Mouse (Mus musculus) R1 (cell line): ENCODE results near the gene Nod1.

Experiments used
- DNase-seq: peaks from one replicate; pipeline ENCODE4 v3.0.0-alpha.2; 2018; ENCODE audit warnings: low read depth, low spot score

Gene Nod1

GRCm38 (mm10) chr6:54979426-54979825 is 7.0 kb upstream of the Nod1 start:
- no peak for DNase-seq

GRCm38 (mm10) chr6:54975616-54976015 is 3.2 kb upstream of the Nod1 start:
- no peak for DNase-seq

GRCm38 (mm10) chr6:54974501-54974900 is 2.1 kb upstream of the Nod1 start:
- peak; percentile 29 for DNase-seq

- DNase-seq, result no peak
These were observed 458 bp upstream of the Nod1 start for GRCm38 (mm10) chr6:54972929-54973211.

GRCm38 (mm10) chr6:54971731-54972110 is 691 bp downstream of the Nod1 start:
- DNase-seq, result no peak

- no peak for DNase-seq
These were observed 1.9 kb downstream of the Nod1 start for GRCm38 (mm10) chr6:54970506-54970905.

- DNase-seq, result no peak
These were observed 2.6 kb downstream of the Nod1 start for GRCm38 (mm10) chr6:54969801-54970200.

- peak; percentile 40 for DNase-seq
These were observed 4.8 kb downstream of the Nod1 start for GRCm38 (mm10) chr6:54967591-54967990.

- DNase-seq, result no peak
These were observed 7.2 kb downstream of the Nod1 start for GRCm38 (mm10) chr6:54965234-54965633.

GRCm38 (mm10) chr6:54964755-54965154 is 7.7 kb downstream of the Nod1 start:
- peak; percentile 67 for DNase-seq

- DNase-seq, result no peak
These were observed 8.8 kb downstream of the Nod1 start for GRCm38 (mm10) chr6:54963599-54963998.

- DNase-seq, result no peak
These were observed 14.8 kb downstream of the Nod1 start for GRCm38 (mm10) chr6:54957655-54958054.

- no peak for DNase-seq
These were observed 16.0 kb downstream of the Nod1 start for GRCm38 (mm10) chr6:54956425-54956824.

GRCm38 (mm10) chr6:54955949-54956348 is 16.5 kb downstream of the Nod1 start:
- no peak for DNase-seq

- DNase-seq, result no peak
These were observed 17.6 kb downstream of the Nod1 start for GRCm38 (mm10) chr6:54954659-54955414.

- DNase-seq, result peak; percentile 95
These were observed 19.0 kb downstream of the Nod1 start for GRCm38 (mm10) chr6:54953399-54953798.

- no peak for DNase-seq
These were observed 19.9 kb downstream of the Nod1 start for GRCm38 (mm10) chr6:54952542-54952941.

- no peak for DNase-seq
These were observed 23.7 kb downstream of the Nod1 start for GRCm38 (mm10) chr6:54948682-54949081.

- no peak for DNase-seq
These were observed 26.0 kb downstream of the Nod1 start for GRCm38 (mm10) chr6:54946241-54946953.

- DNase-seq, result peak; percentile 21
These were observed 27.9 kb downstream of the Nod1 start for GRCm38 (mm10) chr6:54944551-54944950.

- peak; percentile 32 for DNase-seq
These were observed 28.7 kb downstream of the Nod1 start for GRCm38 (mm10) chr6:54943753-54944152.

- peak; percentile 39 for DNase-seq
These were observed 29.1 kb downstream of the Nod1 start for GRCm38 (mm10) chr6:54943292-54943691.

- no peak for DNase-seq
These were observed 31.3 kb downstream of the Nod1 start for GRCm38 (mm10) chr6:54941149-54941548.
